ENCODE assay signal across 8 mouse cellular contexts in genomic region chr13:40732816-40733541, GRCm38 (mm10). TPM values are rescaled to one million over a fixed set of nuclear protein-coding genes. Genes with fewer than 3 reads are reported as not detected.
DNase-seq lines count a peak whose midpoint lies in the region; ATAC-seq and TF ChIP-seq lines count a peak whose summit lies in the region.
"Had no signal": no experiment of that assay in that cellular context is flagged by ENCODE, and none has a peak within 500 bp of the region (broad histone marks: within the 10 kb centered on the region; RNA-seq: fewer than 3 reads in every experiment).

No protein-coding gene starts in this region.

- H3K79me3 ChIP-seq in C2C12 (ENCODE audit: low read depth) = no peaks in the 10 kb centered on the region

- no peaks in the 10 kb centered on the region for H3K79me2 ChIP-seq in C2C12 (ENCODE audit: control insufficient read depth, insufficient read depth)

- ATAC-seq in forebrain, embryonic 15.5 days (replicated peaks) = no peak
- ATAC-seq in liver, embryonic 16.5 days (ENCODE audit: low read depth) = no peak
- no peak for ATAC-seq in monocyte, adult 5-6 weeks (replicated peaks; ENCODE audit: insufficient number of reproducible peaks, low FRiP score, low TSS enrichment, poor library complexity, severe bottlenecking)

- TF ChIP-seq CTCF in C2C12 (IDR thresholded peaks at IDR 0.05; ENCODE audit: control insufficient read depth, insufficient read depth, insufficient read length) = no peak

- H3K9me3 ChIP-seq in forebrain, embryonic 15.5 days = no peaks in the 10 kb centered on the region
- H3K9me3 ChIP-seq in liver, embryonic 16.5 days (replicated peaks; ENCODE audit: control insufficient read depth, low read length) = no peaks in the 10 kb centered on the region

- no peaks in the 10 kb centered on the region for H3K36me3 ChIP-seq in C2C12 (ENCODE audit: control insufficient read depth, insufficient read depth)
- H3K36me3 ChIP-seq in forebrain, embryonic 15.5 days = no peaks in the 10 kb centered on the region
- H3K36me3 ChIP-seq in liver, embryonic 16.5 days (ENCODE audit: control insufficient read depth, insufficient read depth) = no peaks in the 10 kb centered on the region

- WGBS in forebrain, embryonic 15.5 days = under 1% methylated on average over 30 of the region's 30 CpGs
- 2% methylated on average over 30 of the region's 30 CpGs for WGBS in liver, embryonic 16.5 days (ENCODE audit: insufficient replicate concordance)

- H3K27ac ChIP-seq in forebrain, embryonic 15.5 days (replicated peaks) = no peak overlapping the region
- H3K27ac ChIP-seq in liver, embryonic 16.5 days (ENCODE audit: low read length) = no peak overlapping the region

- peaks cover 65% of the 10 kb centered on the region for H3K27me3 ChIP-seq in C2C12 (ENCODE audit: control insufficient read depth, insufficient read depth, insufficient read length)
- peaks cover 78% of the 10 kb centered on the region for H3K27me3 ChIP-seq in forebrain, embryonic 15.5 days
- peaks cover 100% of the 10 kb centered on the region for H3K27me3 ChIP-seq in liver, embryonic 16.5 days (ENCODE audit: control insufficient read depth, insufficient read depth, low read depth, low read length)

- H3ac ChIP-seq in C2C12 (ENCODE audit: control insufficient read depth, insufficient read length, low read depth) = peak overlapping the region; percentile 26

- H3K4me3 ChIP-seq in C2C12 (ENCODE audit: insufficient read depth, poor library complexity, severe bottlenecking) = peak overlapping the region; percentile 23
- peak overlapping the region; percentile 24 for H3K4me3 ChIP-seq in forebrain, embryonic 15.5 days
- 0 out of 2 replicates have a peak overlapping the region, but pooled peaks have one; percentile 7 for H3K4me3 ChIP-seq in liver, embryonic 16.5 days (ENCODE audit: low read depth, low read length)
- H3K4me3 ChIP-seq: erythroblast, embryonic 14.5 days had no signal

- peaks cover 47% of the 10 kb centered on the region for H3K4me1 ChIP-seq in forebrain, embryonic 15.5 days
- H3K4me1 ChIP-seq in liver, embryonic 16.5 days (ENCODE audit: control insufficient read depth, low read depth, low read length) = no peaks in the 10 kb centered on the region; the same call in 1 of the 2 replicates

- no peak overlapping the region for H3K9ac ChIP-seq in forebrain, embryonic 15.5 days (replicated peaks)
- no peak overlapping the region for H3K9ac ChIP-seq in liver, embryonic 16.5 days (ENCODE audit: low read depth, low read length)

- peak overlapping the region; percentile 25 for H3K4me2 ChIP-seq in forebrain, embryonic 15.5 days (replicated peaks)
- peak overlapping the region; percentile 32; the same call in 1 of the 2 replicates for H3K4me2 ChIP-seq in liver, embryonic 16.5 days (ENCODE audit: low read depth, low read length)

- DNase-seq in 3134 (ENCODE audit: extremely low read depth, insufficient read length, low spot score) = peak; percentile 78
- DNase-seq in gastrocnemius, postnatal 4 days (ENCODE audit: low spot score in 2 of 2) = no peak
- no peak for DNase-seq in spleen, postnatal 4 days (ENCODE audit: low spot score in 2 of 2)

TF ChIP-seq in C2C12, 6 proteins besides CTCF, POLR2A, EP300 and RAD21:
- no peak for TF ChIP-seq CEBPB (IDR thresholded peaks at IDR 0.05; ENCODE audit: low read depth)
- no peak for TF ChIP-seq MAX (IDR thresholded peaks at IDR 0.05)
- TF ChIP-seq MYOD1 (IDR thresholded peaks at IDR 0.05; ENCODE audit: control insufficient read depth, insufficient read length, low read depth) = no peak
- TF ChIP-seq MYOG (IDR thresholded peaks at IDR 0.05; ENCODE audit: control insufficient read depth, extremely low read depth, insufficient read length) = no peak
- TF ChIP-seq USF1 (IDR thresholded peaks at IDR 0.05; ENCODE audit: low read depth) = no peak
- no peak for TF ChIP-seq FOSL1 (IDR thresholded peaks at IDR 0.05; ENCODE audit: insufficient read depth, low read length, poor library complexity, severe bottlenecking)

RNA-seq across cellular contexts. Expression of gene Tfap2a, which starts 5.2 kb away (rescaled TPM):
- 0.89 TPM for polyA plus RNA-seq in C2C12 (2012; fragmentation: generic; extraction: Trizol)
- polyA plus RNA-seq in forebrain, embryonic 15.5 days (2015; fragmentation: Nextera tagmentation; extraction: Ambion mirVana) = 0.32 and 0.33 TPM in 2 replicates
- polyA plus RNA-seq in liver, embryonic 16.5 days (2015; fragmentation: Nextera tagmentation; extraction: Ambion mirVana) = not detected in 2 replicates
- under 1 TPM; 0.23 to 0.27 TPM for total RNA-seq in gastrocnemius, postnatal 4 days (2021)
- total RNA-seq in monocyte, adult 5-6 weeks (2017) = 0.10 to 0.57 TPM in 2 of 3 replicates, not detected in the other
- polyA plus RNA-seq: erythroblast, embryonic 14.5 days had no signal
